Mouse (Mus musculus) neural tube, embryonic 13.5 days (tissue): Measurements from ENCODE around the gene Kctd3. TPM values are rescaled to one million over a fixed set of nuclear protein-coding genes. Genes with fewer than 3 reads are reported as not detected.

ENCODE experiments used
- ATAC-seq: fragments of 200-750 bp; cut with Nextera tagmentation; 2 replicates; pipeline ENCODE4 v1.8.0; 2017; ENCODE audit warnings: low read depth, mild to moderate bottlenecking, moderate TSS enrichment, moderate library complexity
- H3K27ac ChIP-seq: fragments of 300-500 bp; sonication (generic); replicated peaks from 2 replicates; pipeline ENCODE4 v1.5.1; 2015; ENCODE audit warnings: moderate library complexity, mild to moderate bottlenecking, inconsistent platforms
- H3K27me3 ChIP-seq: fragments of 300-500 bp; sonication (generic); 2 replicates; pipeline ENCODE4 v1.6.1; 2015; ENCODE audit warnings: mild to moderate bottlenecking, inconsistent platforms
- H3K36me3 ChIP-seq: fragments of 300-500 bp; sonication (generic); 2 replicates; pipeline ENCODE4 v1.6.1; 2015; ENCODE audit warnings: mild to moderate bottlenecking, inconsistent platforms
- H3K4me1 ChIP-seq: fragments of 300-500 bp; sonication (generic); replicated peaks from 2 replicates; pipeline ENCODE4 v1.6.1; 2015; ENCODE audit warnings: inconsistent platforms
- H3K4me2 ChIP-seq: fragments of 300-500 bp; sonication (generic); 2 replicates; pipeline ENCODE4 v1.6.1; 2015; ENCODE audit warnings: inconsistent platforms, mild to moderate bottlenecking, moderate library complexity
- H3K4me3 ChIP-seq: fragments of 300-500 bp; sonication (generic); 2 replicates; pipeline ENCODE4 v1.5.1; 2015; ENCODE audit warnings: mild to moderate bottlenecking, inconsistent platforms
- H3K9ac ChIP-seq: fragments of 300-500 bp; sonication (generic); 2 replicates; pipeline ENCODE4 v1.6.1; 2015; ENCODE audit warnings: moderate library complexity, mild to moderate bottlenecking, inconsistent platforms
- H3K9me3 ChIP-seq: fragments of 300-500 bp; sonication (generic); 2 replicates; pipeline ENCODE4 v1.6.1; 2016; ENCODE audit warnings: inconsistent platforms
- WGBS: fragments of 180-500 bp; shearing (Covaris S2); methylation state at CpG from one replicate; pipeline ENCODE4 v1.1.7; 2015; 5-methylcytosine and 5-hydroxymethylcytosine counted together
- polyA plus RNA-seq: library from polyadenylated mRNA; unstranded; fragments of >200 nt; fragmentation: Nextera tagmentation; extraction: Ambion mirVana; gene quantifications from 2 replicates; pipeline ENCODE4 v1.2.1, GENCODE M21; 2015

Kctd3 gene
- polyA plus RNA-seq, 1 experiment from 2014 or later = 38.0 TPM

- WGBS = 64% methylated on average over 5 of the region's 5 CpGs
- H3K4me2 ChIP-seq = peak overlapping the region; percentile 96
Observed at GRCm38 (mm10) chr1:189006267-189006666, 1.4 kb downstream of the Kctd3 start.

GRCm38 (mm10) chr1:189004774-189005173 is 2.9 kb downstream of the Kctd3 start:
- Histone ChIP-seq H3K4me3 (no peak overlapping the region), H3K4me2 (no peak overlapping the region), H3K27me3 (no peaks in the 10 kb centered on the region), H3K4me1 (peaks cover 26% of the 10 kb centered on the region), H3K9me3 (no peaks in the 10 kb centered on the region), H3K27ac (no peak overlapping the region), H3K36me3 (peaks cover 8% of the 10 kb centered on the region), H3K9ac (no peak overlapping the region)
- 94% methylated on average over 1 of the region's 1 CpGs for WGBS
- ATAC-seq = no peak

More at GRCm38 (mm10) chr1:189006267-189006666, 1.4 kb downstream of the Kctd3 start:
- Histone ChIP-seq H3K36me3 (no peaks in the 10 kb centered on the region), H3K27me3 (no peaks in the 10 kb centered on the region), H3K27ac (no peak overlapping the region), H3K9me3 (no peaks in the 10 kb centered on the region), H3K9ac (no peak overlapping the region), H3K4me3 (peak overlapping the region; percentile 99), H3K4me1 (peaks cover 26% of the 10 kb centered on the region)
- no peak for ATAC-seq

- Histone ChIP-seq H3K36me3 (peaks cover 31% of the 10 kb centered on the region), H3K4me1 (peaks cover 23% of the 10 kb centered on the region), H3K9ac (no peak overlapping the region), H3K4me3 (no peak overlapping the region), H3K4me2 (no peak overlapping the region), H3K27ac (no peak overlapping the region), H3K27me3 (no peaks in the 10 kb centered on the region), H3K9me3 (no peaks in the 10 kb centered on the region)
- ATAC-seq = no peak
- 94% methylated on average over 12 of the region's 12 CpGs for WGBS
Observed at GRCm38 (mm10) chr1:189001815-189002214, 5.8 kb downstream of the Kctd3 start.

GRCm38 (mm10) chr1:188999981-189000380 is 7.7 kb downstream of the Kctd3 start:
- H3K4me2 ChIP-seq = no peak overlapping the region
- H3K36me3 ChIP-seq = peaks cover 49% of the 10 kb centered on the region
- 95% methylated on average over 10 of the region's 10 CpGs for WGBS
- H3K4me1 ChIP-seq = peaks cover 6% of the 10 kb centered on the region
- ATAC-seq = no peak
- H3K27me3 ChIP-seq = no peaks in the 10 kb centered on the region
- H3K4me3 ChIP-seq = no peak overlapping the region
- no peak overlapping the region for H3K9ac ChIP-seq
- no peaks in the 10 kb centered on the region for H3K9me3 ChIP-seq
- no peak overlapping the region for H3K27ac ChIP-seq

- Histone ChIP-seq H3K4me3 (no peak overlapping the region), H3K9me3 (no peaks in the 10 kb centered on the region), H3K9ac (no peak overlapping the region), H3K4me2 (no peak overlapping the region), H3K27me3 (no peaks in the 10 kb centered on the region), H3K27ac (no peak overlapping the region), H3K36me3 (peaks cover 55% of the 10 kb centered on the region), H3K4me1 (no peaks in the 10 kb centered on the region)
- no peak for ATAC-seq
- WGBS = 98% methylated on average over 3 of the region's 3 CpGs
Observed at GRCm38 (mm10) chr1:188997921-188998320, 9.7 kb downstream of the Kctd3 start.

GRCm38 (mm10) chr1:188993218-188993617 is 14.4 kb downstream of the Kctd3 start:
- Histone ChIP-seq H3K4me3 (no peak overlapping the region), H3K4me1 (no peaks in the 10 kb centered on the region), H3K36me3 (peaks cover 63% of the 10 kb centered on the region), H3K9ac (no peak overlapping the region), H3K9me3 (no peaks in the 10 kb centered on the region), H3K27me3 (no peaks in the 10 kb centered on the region), H3K27ac (no peak overlapping the region), H3K4me2 (no peak overlapping the region)
- no peak for ATAC-seq
- 31% methylated on average over 4 of the region's 4 CpGs for WGBS

GRCm38 (mm10) chr1:188980050-188980449 is 27.6 kb downstream of the Kctd3 start:
- H3K27ac ChIP-seq = no peak overlapping the region
- ATAC-seq = no peak
- H3K36me3 ChIP-seq = peaks cover 84% of the 10 kb centered on the region
- H3K9me3 ChIP-seq = no peaks in the 10 kb centered on the region
- whole genome bisulfite sequencing = 29% methylated on average over 3 of the region's 3 CpGs
- no peak overlapping the region for H3K4me3 ChIP-seq
- no peak overlapping the region for H3K4me2 ChIP-seq
- no peaks in the 10 kb centered on the region for H3K27me3 ChIP-seq
- H3K4me1 ChIP-seq = no peaks in the 10 kb centered on the region
- H3K9ac ChIP-seq = no peak overlapping the region

GRCm38 (mm10) chr1:188973926-188974325 is 33.7 kb downstream of the Kctd3 start:
- Histone ChIP-seq H3K36me3 (peaks cover 85% of the 10 kb centered on the region), H3K27me3 (no peaks in the 10 kb centered on the region), H3K27ac (no peak overlapping the region), H3K4me1 (no peaks in the 10 kb centered on the region), H3K4me3 (no peak overlapping the region), H3K4me2 (no peak overlapping the region), H3K9me3 (no peaks in the 10 kb centered on the region), H3K9ac (no peak overlapping the region)
- 93% methylated on average over 16 of the region's 16 CpGs for WGBS
- ATAC-seq = no peak

- Histone ChIP-seq H3K27me3 (no peaks in the 10 kb centered on the region), H3K4me2 (no peak overlapping the region), H3K36me3 (peaks cover 85% of the 10 kb centered on the region), H3K9ac (no peak overlapping the region), H3K27ac (no peak overlapping the region), H3K4me3 (no peak overlapping the region), H3K4me1 (no peaks in the 10 kb centered on the region), H3K9me3 (no peaks in the 10 kb centered on the region)
- WGBS = 95% methylated on average over 6 of the region's 6 CpGs
- ATAC-seq = no peak
Observed at GRCm38 (mm10) chr1:188973078-188973477, 34.6 kb downstream of the Kctd3 start.

GRCm38 (mm10) chr1:188952501-188952900 is 55.1 kb downstream of the Kctd3 start:
- Histone ChIP-seq H3K36me3 (no peaks in the 10 kb centered on the region), H3K27me3 (no peaks in the 10 kb centered on the region), H3K9me3 (no peaks in the 10 kb centered on the region), H3K4me1 (no peaks in the 10 kb centered on the region; the same call in 1 of the 2 replicates), H3K9ac (no peak overlapping the region), H3K4me3 (no peak overlapping the region), H3K27ac (no peak overlapping the region), H3K4me2 (no peak overlapping the region)
- ATAC-seq = no peak
- 85% methylated on average over 4 of the region's 4 CpGs for WGBS

- Histone ChIP-seq H3K9me3 (no peaks in the 10 kb centered on the region), H3K27me3 (no peaks in the 10 kb centered on the region), H3K4me1 (no peaks in the 10 kb centered on the region; the same call in 1 of the 2 replicates), H3K36me3 (no peaks in the 10 kb centered on the region), H3K9ac (no peak overlapping the region), H3K4me3 (no peak overlapping the region), H3K27ac (no peak overlapping the region), H3K4me2 (no peak overlapping the region)
- ATAC-seq = no peak
- WGBS = 91% methylated on average over 6 of the region's 6 CpGs
Observed at GRCm38 (mm10) chr1:188951091-188951490, 56.5 kb downstream of the Kctd3 start.

- WGBS = 60% methylated on average over 9 of the region's 9 CpGs
- H3K27me3 ChIP-seq = no peaks in the 10 kb centered on the region
- H3K27ac ChIP-seq = no peak overlapping the region
- H3K36me3 ChIP-seq = no peaks in the 10 kb centered on the region
- H3K4me2 ChIP-seq = no peak overlapping the region
- 0 out of 2 replicates have a peak, but pooled peaks have one; percentile 19 for ATAC-seq
- H3K9ac ChIP-seq = no peak overlapping the region
- no peak overlapping the region for H3K4me3 ChIP-seq
- H3K4me1 ChIP-seq = no peaks in the 10 kb centered on the region; the same call in 1 of the 2 replicates
- H3K9me3 ChIP-seq = no peaks in the 10 kb centered on the region
Observed at GRCm38 (mm10) chr1:188948276-188948675, 59.4 kb downstream of the Kctd3 start.

- Histone ChIP-seq H3K4me1 (no peaks in the 10 kb centered on the region; the same call in 1 of the 2 replicates), H3K9me3 (no peaks in the 10 kb centered on the region), H3K36me3 (no peaks in the 10 kb centered on the region), H3K4me3 (no peak overlapping the region), H3K9ac (no peak overlapping the region), H3K4me2 (no peak overlapping the region), H3K27me3 (no peaks in the 10 kb centered on the region), H3K27ac (no peak overlapping the region)
- no peak for ATAC-seq
- 66% methylated on average over 5 of the region's 5 CpGs for WGBS
Observed at GRCm38 (mm10) chr1:188947794-188948193, 59.8 kb downstream of the Kctd3 start.
